Mouse (Mus musculus): ENCODE data around the gene Gabpb1. TPM values are rescaled to one million over a fixed set of nuclear protein-coding genes. Genes with fewer than 3 reads are reported as not detected.

Gene Gabpb1
- polyA plus RNA-seq, 1 experiment from 2014 or later = 56.4 TPM

GRCm38 (mm10) chr2:126587468-126587867, 88.7 kb downstream of the Gabpb1 start:
- Histone ChIP-seq H3K27me3 (no peaks in the 10 kb centered on the region), H3K4me1 (no peaks in the 10 kb centered on the region), H3K9me3 (no peaks in the 10 kb centered on the region), H3K36me3 (no peaks in the 10 kb centered on the region), H3K4me2 (no peak overlapping the region), H3K4me3 (no peak overlapping the region), H3K27ac (no peak overlapping the region), H3K9ac (no peak overlapping the region)
- 82% methylated on average over 3 of the region's 3 CpGs for WGBS
- ATAC-seq (ENCODE audit: insufficient number of reproducible peaks, insufficient read depth, low FRiP score, low TSS enrichment, low read depth) = no peak

DNA sequence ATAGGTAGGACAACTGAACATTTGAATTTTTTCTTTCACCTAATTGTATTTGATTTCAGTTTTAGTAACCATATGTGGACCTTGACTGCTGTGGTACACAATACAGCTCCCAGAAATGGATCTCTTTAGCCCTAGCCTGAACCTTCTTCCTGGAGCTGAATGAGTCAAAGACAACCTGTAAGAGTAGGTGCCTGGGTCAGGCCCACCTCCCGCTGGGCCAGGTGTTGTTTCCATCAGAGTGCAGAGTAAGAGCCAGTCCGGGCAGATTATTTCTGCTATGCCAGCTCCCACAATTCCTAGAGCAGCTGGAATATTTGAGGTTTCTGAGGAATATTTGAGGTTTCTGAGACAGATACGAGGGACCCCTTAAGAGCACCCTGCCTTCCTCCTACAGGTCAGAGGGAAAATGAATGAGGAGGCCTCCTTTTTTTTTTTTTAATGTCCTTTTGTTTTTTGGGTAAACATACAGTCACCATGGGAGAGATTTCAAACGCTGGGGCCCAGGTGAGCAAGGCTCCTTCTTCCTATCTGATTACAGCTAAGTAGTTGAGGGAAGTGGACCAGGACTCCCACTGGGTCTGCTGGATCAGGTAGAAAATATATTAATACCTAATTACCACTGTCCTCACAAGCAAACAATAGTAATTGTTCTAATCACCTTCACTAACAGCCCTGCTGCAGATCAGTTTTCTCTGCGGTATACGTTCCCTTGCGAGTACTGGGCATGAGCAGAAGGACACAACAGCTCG, 91.3 kb downstream of the Gabpb1 start:
- H3K4me3 ChIP-seq = no peak overlapping the region
- ATAC-seq (ENCODE audit: insufficient number of reproducible peaks, insufficient read depth, low FRiP score, low TSS enrichment, low read depth) = no peak
- no peak overlapping the region for H3K27ac ChIP-seq
- no peak overlapping the region for H3K9ac ChIP-seq
- H3K4me1 ChIP-seq = no peaks in the 10 kb centered on the region
- H3K27me3 ChIP-seq = no peaks in the 10 kb centered on the region
- no peaks in the 10 kb centered on the region for H3K9me3 ChIP-seq
- no peak overlapping the region for H3K4me2 ChIP-seq
- 73% methylated on average over 8 of the region's 8 CpGs for WGBS
- H3K36me3 ChIP-seq = no peaks in the 10 kb centered on the region

DNA sequence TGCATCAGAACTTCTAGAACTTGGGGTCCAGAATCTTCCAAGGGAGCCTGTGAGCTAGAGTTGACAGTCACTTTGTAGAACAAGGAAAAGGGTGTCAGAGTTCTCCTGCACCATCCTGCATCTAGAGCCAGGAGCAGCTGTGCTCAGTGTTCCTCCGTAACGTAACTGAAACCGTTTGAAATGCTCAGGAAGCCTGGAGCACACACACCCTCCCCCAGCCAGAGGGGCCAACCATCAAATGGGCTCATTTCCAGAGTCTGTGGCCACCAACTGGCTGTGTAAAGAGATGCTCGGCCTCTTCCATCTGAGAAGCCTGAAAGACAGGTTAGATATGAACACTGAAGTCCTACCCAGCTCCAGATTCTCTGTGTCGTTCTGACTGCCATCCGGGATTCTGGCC, 92.2 kb downstream of the Gabpb1 start:
- Histone ChIP-seq H3K36me3 (no peaks in the 10 kb centered on the region), H3K9me3 (no peaks in the 10 kb centered on the region), H3K9ac (no peak overlapping the region), H3K4me1 (no peaks in the 10 kb centered on the region), H3K27me3 (no peaks in the 10 kb centered on the region), H3K27ac (no peak overlapping the region), H3K4me3 (no peak overlapping the region), H3K4me2 (no peak overlapping the region)
- ATAC-seq (ENCODE audit: insufficient number of reproducible peaks, insufficient read depth, low FRiP score, low TSS enrichment, low read depth) = no peak
- WGBS = 60% methylated on average over 6 of the region's 6 CpGs

GRCm38 (mm10) chr2:126579282-126579681, 96.9 kb downstream of the Gabpb1 start:
- no peaks in the 10 kb centered on the region for H3K4me1 ChIP-seq
- H3K9me3 ChIP-seq = no peaks in the 10 kb centered on the region
- ATAC-seq (ENCODE audit: insufficient number of reproducible peaks, insufficient read depth, low FRiP score, low TSS enrichment, low read depth) = no peak
- no peaks in the 10 kb centered on the region for H3K36me3 ChIP-seq
- 89% methylated on average over 1 of the region's 1 CpGs for WGBS
- H3K4me2 ChIP-seq = no peak overlapping the region
- H3K27me3 ChIP-seq = no peaks in the 10 kb centered on the region
- no peak overlapping the region for H3K9ac ChIP-seq
- no peak overlapping the region for H3K4me3 ChIP-seq
- H3K27ac ChIP-seq = no peak overlapping the region

Other genes with a start within 250 kb of the Gabpb1 start
- gene Atp8b4, start 175.7 kb downstream of the Gabpb1 start, polyA plus RNA-seq (2015; fragmentation: Nextera tagmentation; extraction: Ambion mirVana) = 0.63 and 3.1 TPM in 2 replicates
- gene Slc27a2, start 123.9 kb downstream of the Gabpb1 start, polyA plus RNA-seq (2015; fragmentation: Nextera tagmentation; extraction: Ambion mirVana) = 2.9 and 10.8 TPM in 2 replicates
- 4.8 and 5.9 TPM in 2 replicates for gene Hdc, start 57.0 kb downstream of the Gabpb1 start, polyA plus RNA-seq (2015; fragmentation: Nextera tagmentation; extraction: Ambion mirVana)
- gene Usp8, start 31.0 kb upstream of the Gabpb1 start, polyA plus RNA-seq (2015; fragmentation: Nextera tagmentation; extraction: Ambion mirVana) = 36.5 and 43.4 TPM in 2 replicates
- 2.8 TPM in 2 replicates for gene Usp50, start 107.1 kb upstream of the Gabpb1 start, polyA plus RNA-seq (2015; fragmentation: Nextera tagmentation; extraction: Ambion mirVana)
- 64.0 and 65.6 TPM in 2 replicates for gene Trpm7, start 199.9 kb upstream of the Gabpb1 start, polyA plus RNA-seq (2015; fragmentation: Nextera tagmentation; extraction: Ambion mirVana)

Measured in embryonic facial prominence, embryonic 13.5 days (tissue).